Mouse (Mus musculus) lung, postnatal 0 days (tissue): ENCODE data around the gene Bcl6.

ENCODE experiments used
- CTCF ChIP-seq: IDR thresholded peaks from 2 replicates; pipeline ENCODE4 v1.5.1; 2016; ENCODE audit warnings: antibody characterized with exemption, mild to moderate bottlenecking
- EP300 ChIP-seq: IDR thresholded peaks from 2 replicates; pipeline ENCODE4 v1.6.1; 2016; ENCODE audit warnings: antibody characterized with exemption, mild to moderate bottlenecking, control low read depth

DNA sequence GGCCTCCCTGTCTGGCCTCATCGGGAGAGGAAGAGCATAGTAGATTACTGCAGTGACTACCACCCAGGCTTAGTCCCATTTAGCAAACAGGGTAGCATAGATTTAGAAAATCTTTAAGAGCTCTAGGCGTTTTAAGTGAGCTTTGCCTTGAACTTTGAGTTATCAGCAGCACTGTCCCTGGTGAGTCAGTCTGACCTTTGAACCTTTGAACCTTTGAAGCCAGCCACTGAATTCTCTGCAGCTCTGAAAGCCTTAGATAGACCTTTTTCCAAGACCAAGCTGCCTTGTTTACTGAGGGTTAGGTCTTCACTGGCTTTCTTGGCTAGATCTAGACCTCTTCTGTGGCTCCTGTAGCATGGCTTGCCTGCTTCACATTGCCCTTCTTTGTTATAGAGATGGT is 45.8 kb upstream of the Bcl6 start:
- TF ChIP-seq CTCF: no peak
- TF ChIP-seq EP300: no peak
